27 mouse cellular contexts compared by ENCODE assay signal in genomic region chr13:45629750-45630149, GRCm38 (mm10).
"Had no signal": no experiment of that assay in that cellular context is flagged by ENCODE, and none has a peak within 500 bp of the region (broad histone marks: within the 10 kb centered on the region; RNA-seq: fewer than 3 reads in every experiment).

No protein-coding gene starts in this region.

- DNase-seq: cerebellum, adult 2 months; cerebellum, adult 8-10 months; cerebellum, adult 9-10 months; cerebellum, adult 9-11 months; cerebellum, postnatal 14 days; cerebellum, postnatal 25 days; cerebellum, postnatal 36 days; embryo, embryonic 11 days; forebrain, postnatal 0 days; gastrocnemius, adult 2 months; gastrocnemius, postnatal 10 days; gastrocnemius, postnatal 14 days; gastrocnemius, postnatal 25 days; gastrocnemius, postnatal 36 days; heart, adult 18-20 months; heart, adult 2 months had no signal

- H3K27me3 ChIP-seq: embryonic facial prominence, embryonic 12.5 days; embryonic facial prominence, embryonic 13.5 days; embryonic facial prominence, embryonic 15.5 days; forebrain, embryonic 12.5 days; forebrain, embryonic 13.5 days; forebrain, embryonic 15.5 days had no signal

- ATAC-seq: forebrain, embryonic 13.5 days; forebrain, embryonic 14.5 days; forebrain, embryonic 15.5 days; forebrain, embryonic 16.5 days; forebrain, postnatal 0 days had no signal

- H3K4me1 ChIP-seq: embryonic facial prominence, embryonic 10.5 days; embryonic facial prominence, embryonic 12.5 days had no signal

- H3K9ac ChIP-seq: embryonic facial prominence, embryonic 12.5 days; embryonic facial prominence, embryonic 13.5 days; embryonic facial prominence, embryonic 15.5 days; forebrain, embryonic 12.5 days; forebrain, embryonic 13.5 days; forebrain, embryonic 15.5 days; forebrain, postnatal 0 days had no signal

- H3K9me3 ChIP-seq: embryonic facial prominence, embryonic 10.5 days; embryonic facial prominence, embryonic 12.5 days; embryonic facial prominence, embryonic 13.5 days; embryonic facial prominence, embryonic 15.5 days; forebrain, embryonic 10.5 days; forebrain, embryonic 12.5 days; forebrain, embryonic 13.5 days; forebrain, embryonic 15.5 days had no signal

- H3K4me3 ChIP-seq: embryonic facial prominence, embryonic 10.5 days; embryonic facial prominence, embryonic 12.5 days; embryonic facial prominence, embryonic 13.5 days; embryonic facial prominence, embryonic 15.5 days; erythroblast, embryonic 14.5 days; forebrain, embryonic 10.5 days; forebrain, embryonic 12.5 days; forebrain, embryonic 13.5 days; forebrain, embryonic 15.5 days; gastrocnemius, adult 2 months; heart, adult 2 months had no signal

- H3K36me3 ChIP-seq: embryonic facial prominence, embryonic 10.5 days; embryonic facial prominence, embryonic 12.5 days; embryonic facial prominence, embryonic 13.5 days; embryonic facial prominence, embryonic 15.5 days; forebrain, embryonic 10.5 days; forebrain, embryonic 12.5 days; forebrain, embryonic 15.5 days had no signal

- H3K27ac ChIP-seq: embryonic facial prominence, embryonic 10.5 days; embryonic facial prominence, embryonic 12.5 days; embryonic facial prominence, embryonic 13.5 days; embryonic facial prominence, embryonic 15.5 days; forebrain, embryonic 10.5 days; forebrain, embryonic 12.5 days; forebrain, embryonic 13.5 days; forebrain, embryonic 15.5 days; gastrocnemius, adult 2 months; heart, adult 2 months had no signal

- H3K4me2 ChIP-seq: embryonic facial prominence, embryonic 12.5 days; embryonic facial prominence, embryonic 13.5 days; embryonic facial prominence, embryonic 15.5 days; forebrain, embryonic 12.5 days; forebrain, embryonic 13.5 days; forebrain, embryonic 15.5 days had no signal
